Mouse (Mus musculus) T-cell, adult 2 months (primary cell): ENCODE results near the gene Rbfox3.
"Not testable (repeated sequence)": the region's sequence is repeated elsewhere in the genome, so short reads cannot be mapped to it uniquely, and the experiment has no call there.

Experiments used
- DNase-seq: peaks from one replicate; pipeline ENCODE4 v3.0.0; 2022; ENCODE audit warnings: low spot score

Gene Rbfox3

GRCm38 (mm10) chr11:118825280-118826094 lies 85.9 kb downstream of the Rbfox3 start:
- no peak for DNase-seq

GRCm38 (mm10) chr11:118821353-118821752 lies 90.0 kb downstream of the Rbfox3 start:
- DNase-seq, result no peak

- no peak for DNase-seq
Observed at GRCm38 (mm10) chr11:118818528-118818927, 92.9 kb downstream of the Rbfox3 start.

- DNase-seq, result no peak
Observed at GRCm38 (mm10) chr11:118815118-118815517, 96.3 kb downstream of the Rbfox3 start.

- DNase-seq, result no peak
Observed at GRCm38 (mm10) chr11:118813942-118814341, 97.5 kb downstream of the Rbfox3 start.

GRCm38 (mm10) chr11:118811404-118811803 lies 100.0 kb downstream of the Rbfox3 start:
- no peak for DNase-seq

GRCm38 (mm10) chr11:118807511-118807910 lies 103.9 kb downstream of the Rbfox3 start:
- no peak for DNase-seq

GRCm38 (mm10) chr11:118794856-118795602 lies 116.4 kb downstream of the Rbfox3 start:
- no peak for DNase-seq

- no peak for DNase-seq
Observed at GRCm38 (mm10) chr11:118793639-118794021, 117.8 kb downstream of the Rbfox3 start.

GRCm38 (mm10) chr11:118792916-118793638 lies 118.3 kb downstream of the Rbfox3 start:
- no peak for DNase-seq

- no peak for DNase-seq
Observed at GRCm38 (mm10) chr11:118792163-118792915, 119.1 kb downstream of the Rbfox3 start.

GRCm38 (mm10) chr11:118791391-118791790 lies 120.0 kb downstream of the Rbfox3 start:
- no peak for DNase-seq

GRCm38 (mm10) chr11:118788091-118788490 lies 123.3 kb downstream of the Rbfox3 start:
- DNase-seq, result no peak

GRCm38 (mm10) chr11:118782677-118783076 lies 128.7 kb downstream of the Rbfox3 start:
- DNase-seq, result no peak

- peak; percentile 3 for DNase-seq
Observed at GRCm38 (mm10) chr11:118775753-118776152, 135.6 kb downstream of the Rbfox3 start.

- not testable (repeated sequence) for DNase-seq
Observed at GRCm38 (mm10) chr11:118774777-118775176, 136.6 kb downstream of the Rbfox3 start.

GRCm38 (mm10) chr11:118773076-118773583 lies 138.3 kb downstream of the Rbfox3 start:
- DNase-seq, result no peak

- DNase-seq, result no peak
Observed at GRCm38 (mm10) chr11:118771358-118771757, 140.0 kb downstream of the Rbfox3 start.

- DNase-seq, result no peak
Observed at GRCm38 (mm10) chr11:118770789-118771188, 140.6 kb downstream of the Rbfox3 start.

GRCm38 (mm10) chr11:118769542-118769941 lies 141.9 kb downstream of the Rbfox3 start:
- DNase-seq, result no peak

- DNase-seq, result no peak
Observed at GRCm38 (mm10) chr11:118768441-118768840, 143.0 kb downstream of the Rbfox3 start.

GRCm38 (mm10) chr11:118767411-118767810 lies 144.0 kb downstream of the Rbfox3 start:
- no peak for DNase-seq
